Mouse (Mus musculus): ENCODE data around the gene Nr1d1. TPM values are rescaled to one million over a fixed set of nuclear protein-coding genes. Genes with fewer than 3 reads are reported as not detected.

Nr1d1 gene
- polyA plus RNA-seq, 1 experiment from 2014 or later: 5.1 TPM

GRCm38 (mm10) chr11:98804605-98805004, 29.5 kb upstream of the Nr1d1 start, which contains the start of gene Casc3:
Casc3 (plus strand) TSS chr11:98804905.
- no peak within 1 kb of the TSS for H3K9ac ChIP-seq (ENCODE audit: low read depth, low read length)
- H3K4me1 ChIP-seq (replicated peaks; ENCODE audit: control insufficient read depth, insufficient read depth, low read length): no peaks in the 10 kb centered on the region
- no peak for TF ChIP-seq CTCF (IDR thresholded peaks at IDR 0.05; ENCODE audit: low read depth)
- no peak within 1 kb of the TSS for H3K4me3 ChIP-seq (ENCODE audit: low read depth, low read length)
- H3K4me2 ChIP-seq (replicated peaks; ENCODE audit: low read depth): no peak within 1 kb of the TSS
- H3K36me3 ChIP-seq (ENCODE audit: control insufficient read depth, insufficient read depth): peaks cover 74% of the 10 kb centered on the region
- no peak for ATAC-seq
- H3K9me3 ChIP-seq (ENCODE audit: control insufficient read depth): no peaks in the 10 kb centered on the region
- WGBS: 94% methylated on average over 5 of the region's 5 CpGs
- H3K27me3 ChIP-seq (replicated peaks; ENCODE audit: control insufficient read depth, insufficient read depth, low read length): no peaks in the 10 kb centered on the region
- H3K27ac ChIP-seq (ENCODE audit: low read depth, low read length): no peak within 1 kb of the TSS

DNA sequence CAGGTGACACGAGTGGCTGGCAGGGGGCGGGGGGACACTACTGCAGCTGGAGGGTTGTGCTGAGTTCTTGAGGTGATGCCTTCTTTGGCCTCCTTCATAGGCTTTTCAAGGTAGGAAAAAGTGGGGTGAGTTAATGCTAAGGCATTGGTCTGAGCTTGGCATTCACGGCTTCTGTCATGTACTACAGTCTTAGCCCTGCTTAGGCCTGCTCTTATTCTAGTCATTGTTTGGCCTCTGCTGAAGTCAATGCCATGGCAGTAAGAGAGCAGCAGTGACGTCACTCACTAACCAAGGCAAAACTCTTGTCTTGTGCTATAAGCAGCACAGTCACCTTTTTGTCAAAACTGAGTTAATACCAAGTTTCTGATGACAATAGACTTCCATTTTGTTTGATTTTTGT, 22.8 kb upstream of the Nr1d1 start:
- Histone ChIP-seq H3K36me3 (ENCODE audit: control insufficient read depth, insufficient read depth) (peaks cover 37% of the 10 kb centered on the region), H3K4me3 (ENCODE audit: low read depth, low read length) (peak overlapping the region; percentile 85), H3K9ac (ENCODE audit: low read depth, low read length) (no peak overlapping the region), H3K9me3 (ENCODE audit: control insufficient read depth) (no peaks in the 10 kb centered on the region), H3K27ac (ENCODE audit: low read depth, low read length) (no peak overlapping the region), H3K27me3 (replicated peaks; ENCODE audit: control insufficient read depth, insufficient read depth, low read length) (no peaks in the 10 kb centered on the region), H3K4me2 (replicated peaks; ENCODE audit: low read depth) (peak overlapping the region; percentile 93), H3K4me1 (replicated peaks; ENCODE audit: control insufficient read depth, insufficient read depth, low read length) (no peaks in the 10 kb centered on the region)
- no peak for ATAC-seq
- 40% methylated on average over 4 of the region's 4 CpGs for WGBS
- TF ChIP-seq CTCF (IDR thresholded peaks at IDR 0.05; ENCODE audit: low read depth): no peak

GRCm38 (mm10) chr11:98797306-98797705, 22.2 kb upstream of the Nr1d1 start:
- no peak overlapping the region for H3K27ac ChIP-seq (ENCODE audit: low read depth, low read length)
- H3K4me3 ChIP-seq (ENCODE audit: low read depth, low read length): peak overlapping the region; percentile 85
- peak overlapping the region; percentile 93 for H3K4me2 ChIP-seq (replicated peaks; ENCODE audit: low read depth)
- no peaks in the 10 kb centered on the region for H3K27me3 ChIP-seq (replicated peaks; ENCODE audit: control insufficient read depth, insufficient read depth, low read length)
- 3% methylated on average over 5 of the region's 5 CpGs for WGBS
- no peak for TF ChIP-seq CTCF (IDR thresholded peaks at IDR 0.05; ENCODE audit: low read depth)
- no peak for ATAC-seq
- peak overlapping the region; percentile 94; the same call in 1 of the 2 replicates for H3K9ac ChIP-seq (ENCODE audit: low read depth, low read length)
- no peaks in the 10 kb centered on the region for H3K9me3 ChIP-seq (ENCODE audit: control insufficient read depth)
- no peaks in the 10 kb centered on the region for H3K4me1 ChIP-seq (replicated peaks; ENCODE audit: control insufficient read depth, insufficient read depth, low read length)
- H3K36me3 ChIP-seq (ENCODE audit: control insufficient read depth, insufficient read depth): peaks cover 31% of the 10 kb centered on the region

GRCm38 (mm10) chr11:98796515-98797216, 21.5 kb upstream of the Nr1d1 start:
- no peak for TF ChIP-seq CTCF (IDR thresholded peaks at IDR 0.05; ENCODE audit: low read depth)
- peaks cover 24% of the 10 kb centered on the region for H3K36me3 ChIP-seq (ENCODE audit: control insufficient read depth, insufficient read depth)
- H3K27me3 ChIP-seq (replicated peaks; ENCODE audit: control insufficient read depth, insufficient read depth, low read length): no peaks in the 10 kb centered on the region
- under 1% methylated on average over 23 of the region's 23 CpGs for WGBS
- H3K9me3 ChIP-seq (ENCODE audit: control insufficient read depth): no peaks in the 10 kb centered on the region
- H3K4me2 ChIP-seq (replicated peaks; ENCODE audit: low read depth): peak overlapping the region; percentile 93
- H3K9ac ChIP-seq (ENCODE audit: low read depth, low read length): peak overlapping the region; percentile 94
- peak overlapping the region; percentile 85 for H3K4me3 ChIP-seq (ENCODE audit: low read depth, low read length)
- H3K27ac ChIP-seq (ENCODE audit: low read depth, low read length): peak overlapping the region; percentile 99
- 0 out of 2 replicates have a peak, but pooled peaks have one; percentile 5 for ATAC-seq
- H3K4me1 ChIP-seq (replicated peaks; ENCODE audit: control insufficient read depth, insufficient read depth, low read length): no peaks in the 10 kb centered on the region

GRCm38 (mm10) chr11:98795714-98796514, 20.8 kb upstream of the Nr1d1 start:
- Histone ChIP-seq H3K36me3 (ENCODE audit: control insufficient read depth, insufficient read depth) (peaks cover 18% of the 10 kb centered on the region; the same call in 1 of the 2 replicates), H3K27ac (ENCODE audit: low read depth, low read length) (peak overlapping the region; percentile 99), H3K4me3 (ENCODE audit: low read depth, low read length) (peak overlapping the region; percentile 85), H3K4me2 (replicated peaks; ENCODE audit: low read depth) (peak overlapping the region; percentile 93), H3K4me1 (replicated peaks; ENCODE audit: control insufficient read depth, insufficient read depth, low read length) (no peaks in the 10 kb centered on the region), H3K27me3 (replicated peaks; ENCODE audit: control insufficient read depth, insufficient read depth, low read length) (no peaks in the 10 kb centered on the region), H3K9me3 (ENCODE audit: control insufficient read depth) (no peaks in the 10 kb centered on the region), H3K9ac (ENCODE audit: low read depth, low read length) (peak overlapping the region; percentile 94)
- TF ChIP-seq CTCF (IDR thresholded peaks at IDR 0.05; ENCODE audit: low read depth): peak; percentile 44
- peak; percentile 41 for ATAC-seq
- under 1% methylated on average over 50 of the region's 74 CpGs for WGBS

- peaks cover 10% of the 10 kb centered on the region; the same call in 1 of the 2 replicates for H3K36me3 ChIP-seq (ENCODE audit: control insufficient read depth, insufficient read depth)
- H3K4me3 ChIP-seq (ENCODE audit: low read depth, low read length): peak within 1 kb of the TSS; percentile 85
- peak within 1 kb of the TSS; percentile 93 for H3K4me2 ChIP-seq (replicated peaks; ENCODE audit: low read depth)
- TF ChIP-seq CTCF (IDR thresholded peaks at IDR 0.05; ENCODE audit: low read depth): peak; percentile 48; the same call in 1 of the 2 replicates
- 2% methylated on average over 64 of the region's 89 CpGs for WGBS
- H3K4me1 ChIP-seq (replicated peaks; ENCODE audit: control insufficient read depth, insufficient read depth, low read length): no peaks in the 10 kb centered on the region
- H3K27me3 ChIP-seq (replicated peaks; ENCODE audit: control insufficient read depth, insufficient read depth, low read length): no peaks in the 10 kb centered on the region
- H3K9ac ChIP-seq (ENCODE audit: low read depth, low read length): peak within 1 kb of the TSS; percentile 94
- H3K9me3 ChIP-seq (ENCODE audit: control insufficient read depth): no peaks in the 10 kb centered on the region
- ATAC-seq: peak; percentile 71
- H3K27ac ChIP-seq (ENCODE audit: low read depth, low read length): peak within 1 kb of the TSS; percentile 99
These were observed 20.0 kb upstream of the Nr1d1 start, which contains the start of gene Msl1 for GRCm38 (mm10) chr11:98795015-98795713. Msl1 (plus strand) TSS chr11:98795516.
